ENCODE assay signal across 16 mouse cellular contexts in the genomic region with DNA sequence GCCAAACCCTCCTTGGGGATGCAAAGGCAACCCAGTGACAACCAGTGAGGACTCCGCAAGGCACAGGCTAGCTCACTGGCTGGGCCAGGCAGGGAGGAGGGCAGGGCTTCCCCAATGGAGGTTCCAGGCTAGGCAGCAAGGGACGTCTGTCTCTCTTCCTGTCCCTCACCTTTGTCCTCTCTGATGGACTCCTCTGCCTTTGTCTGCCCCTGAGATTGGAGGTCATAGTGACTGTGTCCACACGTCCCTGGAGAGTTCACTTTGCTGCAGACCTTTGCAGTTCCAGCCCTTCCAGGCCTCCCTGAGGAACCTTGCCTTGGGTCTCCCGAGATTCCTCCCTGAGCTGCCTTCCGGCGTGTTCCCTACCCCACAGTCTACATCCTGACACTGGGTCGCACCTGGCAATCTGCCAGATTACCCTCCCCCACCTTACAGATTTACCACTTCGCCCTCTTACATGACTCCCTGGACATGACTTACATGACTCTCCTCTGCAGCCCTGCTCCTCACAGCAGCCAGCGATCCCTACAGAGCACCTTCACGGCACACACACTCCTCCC. TPM values are rescaled to one million over a fixed set of nuclear protein-coding genes. Genes with fewer than 3 reads are reported as not detected.
DNase-seq lines count a peak whose midpoint lies in the region; ATAC-seq and TF ChIP-seq lines count a peak whose summit lies in the region.
"Had no signal": no experiment of that assay in that cellular context is flagged by ENCODE, and none has a peak within 500 bp of the region (broad histone marks: within the 10 kb centered on the region; RNA-seq: fewer than 3 reads in every experiment).

No protein-coding gene starts in this region.

- TF ChIP-seq CTCF in small intestine, adult 2 months (IDR thresholded peaks at IDR 0.05; ENCODE audit: extremely low read depth, insufficient read length, insufficient replicate concordance, low read depth, low read length) = no peak

- no peak overlapping the region for H3K4me2 ChIP-seq in heart, embryonic 16.5 days (ENCODE audit: low read depth, low read length)
- no peak overlapping the region for H3K4me2 ChIP-seq in midbrain, embryonic 12.5 days (replicated peaks)
- no peak overlapping the region for H3K4me2 ChIP-seq in midbrain, embryonic 11.5 days
- no peak overlapping the region for H3K4me2 ChIP-seq in limb, embryonic 14.5 days (replicated peaks; ENCODE audit: low read depth, low read length, severe bottlenecking)

- DNase-seq in heart, postnatal 4 days = no peak
- no peak for DNase-seq in midbrain, embryonic 11.5 days (ENCODE audit: low spot score, missing footprints)
- no peak for DNase-seq in limb, embryonic 14.5 days (ENCODE audit: low spot score)
- no peak for DNase-seq in left cerebral cortex, adult 18-20 months (ENCODE audit: low spot score in 2 of 2)
- no peak for DNase-seq in cerebellum, adult 9-11 months
- DNase-seq: forebrain, postnatal 0 days; gastrocnemius, postnatal 10 days; lung, adult 18-20 months; spleen, adult 18-20 months; thymus, adult 2 months had no signal

- ATAC-seq in heart, embryonic 16.5 days (replicated peaks; ENCODE audit: extremely low read depth, insufficient read depth, low FRiP score) = 0 out of 2 replicates have a peak, but pooled peaks have one; percentile 26
- no peak for ATAC-seq in midbrain, embryonic 12.5 days (ENCODE audit: low FRiP score, low read depth)
- no peak for ATAC-seq in midbrain, embryonic 11.5 days (ENCODE audit: low FRiP score)
- no peak for ATAC-seq in limb, embryonic 14.5 days (ENCODE audit: low FRiP score, low read depth)
- ATAC-seq: forebrain, postnatal 0 days; Patski had no signal

- no peak overlapping the region for H3K27ac ChIP-seq in heart, embryonic 16.5 days (ENCODE audit: low read length)
- H3K27ac ChIP-seq in midbrain, embryonic 12.5 days (replicated peaks) = no peak overlapping the region
- no peak overlapping the region for H3K27ac ChIP-seq in midbrain, embryonic 11.5 days (ENCODE audit: low read depth, low read length)
- H3K27ac ChIP-seq in limb, embryonic 14.5 days (replicated peaks; ENCODE audit: low read depth, low read length) = no peak overlapping the region
- 0 out of 2 replicates have a peak overlapping the region, but pooled peaks have one; percentile 14 for H3K27ac ChIP-seq in small intestine, adult 2 months (ENCODE audit: insufficient read depth, low read depth, low read length)
- H3K27ac ChIP-seq: hindbrain, embryonic 10.5 days had no signal

- no peak for TF ChIP-seq POLR2A in limb, embryonic 14.5 days (IDR thresholded peaks at IDR 0.05; ENCODE audit: borderline replicate concordance, extremely low read depth, insufficient read depth, insufficient read length)
- no peak for TF ChIP-seq POLR2A in small intestine, adult 2 months (IDR thresholded peaks at IDR 0.05; ENCODE audit: low read depth, low read length)

- 46% methylated on average over 10 of the region's 10 CpGs for WGBS in heart, embryonic 16.5 days
- WGBS in midbrain, embryonic 12.5 days = 73% methylated on average over 10 of the region's 10 CpGs
- WGBS in midbrain, embryonic 11.5 days = 71% methylated on average over 10 of the region's 10 CpGs
- WGBS in limb, embryonic 14.5 days = 45% methylated on average over 10 of the region's 10 CpGs
- WGBS in small intestine, adult 2 months = 58% methylated on average over 10 of the region's 10 CpGs

- no peaks in the 10 kb centered on the region for H3K36me3 ChIP-seq in heart, embryonic 16.5 days (ENCODE audit: control insufficient read depth, insufficient read depth)
- H3K36me3 ChIP-seq in midbrain, embryonic 12.5 days = no peaks in the 10 kb centered on the region
- no peaks in the 10 kb centered on the region; the same call in 1 of the 2 replicates for H3K36me3 ChIP-seq in midbrain, embryonic 11.5 days (ENCODE audit: control insufficient read depth, insufficient read depth, low read length)
- no peaks in the 10 kb centered on the region for H3K36me3 ChIP-seq in limb, embryonic 14.5 days (ENCODE audit: control insufficient read depth, insufficient read depth, low read length)
- H3K36me3 ChIP-seq in small intestine, adult 2 months (ENCODE audit: control insufficient read depth, insufficient read depth, low read length) = no peaks in the 10 kb centered on the region
- H3K36me3 ChIP-seq: hindbrain, embryonic 10.5 days had no signal

- peaks cover 13% of the 10 kb centered on the region for H3K4me1 ChIP-seq in heart, embryonic 16.5 days (ENCODE audit: control insufficient read depth, insufficient read depth, low read length)
- peaks cover 18% of the 10 kb centered on the region for H3K4me1 ChIP-seq in midbrain, embryonic 12.5 days
- H3K4me1 ChIP-seq in midbrain, embryonic 11.5 days (ENCODE audit: control insufficient read depth, insufficient read depth, low read length) = peaks cover 15% of the 10 kb centered on the region
- H3K4me1 ChIP-seq in limb, embryonic 14.5 days (ENCODE audit: control insufficient read depth, insufficient read depth, low read length) = peaks cover 18% of the 10 kb centered on the region
- H3K4me1 ChIP-seq in small intestine, adult 2 months (ENCODE audit: control insufficient read depth, insufficient read depth, insufficient read length, low read length) = peaks cover 22% of the 10 kb centered on the region

- no peak overlapping the region for H3K9ac ChIP-seq in heart, embryonic 16.5 days (ENCODE audit: low read length)
- H3K9ac ChIP-seq in midbrain, embryonic 12.5 days (replicated peaks) = 0 out of 2 replicates have a peak overlapping the region, but pooled peaks have one; percentile 4
- no peak overlapping the region for H3K9ac ChIP-seq in midbrain, embryonic 11.5 days (ENCODE audit: low read length)
- peak overlapping the region; percentile 31; the same call in 1 of the 2 replicates for H3K9ac ChIP-seq in limb, embryonic 14.5 days (ENCODE audit: low read depth, low read length, severe bottlenecking)
- H3K9ac ChIP-seq: forebrain, postnatal 0 days had no signal

- 0 out of 2 replicates have a peak, but pooled peaks cover 2% of the 10 kb centered on the region for H3K27me3 ChIP-seq in heart, embryonic 16.5 days (ENCODE audit: control insufficient read depth, insufficient read depth, low read length)
- peaks cover 25% of the 10 kb centered on the region; the same call in 1 of the 2 replicates for H3K27me3 ChIP-seq in midbrain, embryonic 12.5 days
- no peaks in the 10 kb centered on the region for H3K27me3 ChIP-seq in midbrain, embryonic 11.5 days (ENCODE audit: control insufficient read depth, insufficient read depth, low read length)
- no peaks in the 10 kb centered on the region for H3K27me3 ChIP-seq in limb, embryonic 14.5 days (ENCODE audit: control insufficient read depth, insufficient read depth, low read length)
- no peaks in the 10 kb centered on the region for H3K27me3 ChIP-seq in small intestine, adult 2 months (ENCODE audit: control insufficient read depth, insufficient read depth, low read length)
- H3K27me3 ChIP-seq: Patski had no signal

- H3K9me3 ChIP-seq in heart, embryonic 16.5 days (replicated peaks; ENCODE audit: control insufficient read depth, low read length) = no peaks in the 10 kb centered on the region
- no peaks in the 10 kb centered on the region for H3K9me3 ChIP-seq in midbrain, embryonic 12.5 days
- no peaks in the 10 kb centered on the region for H3K9me3 ChIP-seq in midbrain, embryonic 11.5 days (ENCODE audit: control insufficient read depth, low read length)
- no peaks in the 10 kb centered on the region for H3K9me3 ChIP-seq in limb, embryonic 14.5 days (ENCODE audit: control insufficient read depth, low read length)
- H3K9me3 ChIP-seq: hindbrain, embryonic 10.5 days; megakaryocyte, embryonic 14.5 days had no signal

- no peak overlapping the region for H3K4me3 ChIP-seq in heart, embryonic 16.5 days (ENCODE audit: low read length)
- no peak overlapping the region for H3K4me3 ChIP-seq in midbrain, embryonic 12.5 days
- no peak overlapping the region for H3K4me3 ChIP-seq in midbrain, embryonic 11.5 days (ENCODE audit: low read depth, low read length)
- no peak overlapping the region for H3K4me3 ChIP-seq in limb, embryonic 14.5 days (replicated peaks; ENCODE audit: low read length)
- H3K4me3 ChIP-seq in small intestine, adult 2 months (ENCODE audit: low read depth, low read length) = no peak overlapping the region
- H3K4me3 ChIP-seq: hindbrain, embryonic 10.5 days; megakaryocyte, embryonic 14.5 days had no signal

RNA-seq across cellular contexts. Expression of gene H1f0, which starts 5.5 kb away (rescaled TPM):
- polyA plus RNA-seq in heart, embryonic 16.5 days (2015; fragmentation: Nextera tagmentation; extraction: Ambion mirVana) = 301 and 315 TPM in 2 replicates
- 100 to 1,000 TPM; 262 to 304 TPM for total RNA-seq in heart, postnatal 4 days (2021)
- 547 and 575 TPM in 2 replicates for polyA plus RNA-seq in midbrain, embryonic 12.5 days (2016; fragmentation: Nextera tagmentation; extraction: Ambion mirVana)
- 355 and 376 TPM in 2 replicates for polyA plus RNA-seq in midbrain, embryonic 11.5 days (2014; fragmentation: Nextera tagmentation; extraction: Ambion mirVana)
- polyA plus RNA-seq in limb, embryonic 14.5 days (2012; rRNA removed) = 390 and 433 TPM in 2 replicates
- polyA plus RNA-seq in limb, embryonic 14.5 days (2014; fragmentation: Nextera tagmentation; extraction: Ambion mirVana) = 250 and 278 TPM in 2 replicates
- 120 and 218 TPM in 2 replicates for polyA plus RNA-seq in small intestine, adult 2 months (2012; rRNA removed)
- total RNA-seq in left cerebral cortex, adult 18-20 months (2021) = 10 to 100 TPM; 79.6 to 93.8 TPM

RNA-seq across cellular contexts. Expression of gene Galr3, which starts 18.9 kb away (rescaled TPM):
- not detected in 2 replicates for polyA plus RNA-seq in heart, embryonic 16.5 days (2015; fragmentation: Nextera tagmentation; extraction: Ambion mirVana)
- not detected for total RNA-seq in heart, postnatal 4 days (2021)
- not detected in 2 replicates for polyA plus RNA-seq in midbrain, embryonic 12.5 days (2016; fragmentation: Nextera tagmentation; extraction: Ambion mirVana)
- polyA plus RNA-seq in midbrain, embryonic 11.5 days (2014; fragmentation: Nextera tagmentation; extraction: Ambion mirVana) = not detected in 2 replicates
- 0.39 and 0.49 TPM in 2 replicates for polyA plus RNA-seq in limb, embryonic 14.5 days (2012; rRNA removed)
- polyA plus RNA-seq in limb, embryonic 14.5 days (2014; fragmentation: Nextera tagmentation; extraction: Ambion mirVana) = not detected in 2 replicates
- 2.2 and 8.0 TPM in 2 replicates for polyA plus RNA-seq in small intestine, adult 2 months (2012; rRNA removed)
- under 1 TPM; 0.82 to 0.98 TPM for total RNA-seq in left cerebral cortex, adult 18-20 months (2021)
- polyA plus RNA-seq: hindbrain, embryonic 10.5 days had no signal

RNA-seq across cellular contexts. Expression of gene Ankrd54, which starts 39.9 kb away (rescaled TPM):
- 28.4 and 28.5 TPM in 2 replicates for polyA plus RNA-seq in heart, embryonic 16.5 days (2015; fragmentation: Nextera tagmentation; extraction: Ambion mirVana)
- total RNA-seq in heart, postnatal 4 days (2021) = 10 to 100 TPM; 11.8 to 12.7 TPM
- 64.0 and 67.5 TPM in 2 replicates for polyA plus RNA-seq in midbrain, embryonic 12.5 days (2016; fragmentation: Nextera tagmentation; extraction: Ambion mirVana)
- 52.7 and 53.5 TPM in 2 replicates for polyA plus RNA-seq in midbrain, embryonic 11.5 days (2014; fragmentation: Nextera tagmentation; extraction: Ambion mirVana)
- 58.3 and 72.3 TPM in 2 replicates for polyA plus RNA-seq in limb, embryonic 14.5 days (2012; rRNA removed)
- 44.4 and 54.3 TPM in 2 replicates for polyA plus RNA-seq in limb, embryonic 14.5 days (2014; fragmentation: Nextera tagmentation; extraction: Ambion mirVana)
- polyA plus RNA-seq in small intestine, adult 2 months (2012; rRNA removed) = 70.4 and 92.7 TPM in 2 replicates
- 10 to 100 TPM; 17.8 to 24.9 TPM for total RNA-seq in left cerebral cortex, adult 18-20 months (2021)

RNA-seq across cellular contexts. Expression of gene Eif3l, which starts 52.2 kb away (rescaled TPM):
- polyA plus RNA-seq in heart, embryonic 16.5 days (2015; fragmentation: Nextera tagmentation; extraction: Ambion mirVana) = 151 and 161 TPM in 2 replicates
- 100 to 1,000 TPM; 103 to 109 TPM for total RNA-seq in heart, postnatal 4 days (2021)
- 198 and 202 TPM in 2 replicates for polyA plus RNA-seq in midbrain, embryonic 12.5 days (2016; fragmentation: Nextera tagmentation; extraction: Ambion mirVana)
- 242 and 251 TPM in 2 replicates for polyA plus RNA-seq in midbrain, embryonic 11.5 days (2014; fragmentation: Nextera tagmentation; extraction: Ambion mirVana)
- 198 and 206 TPM in 2 replicates for polyA plus RNA-seq in limb, embryonic 14.5 days (2012; rRNA removed)
- polyA plus RNA-seq in limb, embryonic 14.5 days (2014; fragmentation: Nextera tagmentation; extraction: Ambion mirVana) = 214 and 219 TPM in 2 replicates
- polyA plus RNA-seq in small intestine, adult 2 months (2012; rRNA removed) = 52.5 and 88.3 TPM in 2 replicates
- total RNA-seq in left cerebral cortex, adult 18-20 months (2021) = 10 to 100 TPM; 66.5 to 68.2 TPM

Comparison
In these comparisons a context has a peak if more than half of its experiments do, and no peak if none do; other contexts are left out.
1. H3K9ac ChIP-seq: peak in midbrain, embryonic 12.5 days (single experiment) and limb, embryonic 14.5 days (single experiment); none in heart, embryonic 16.5 days (single experiment) and midbrain, embryonic 11.5 days (single experiment).